In genomic region chr7:60391011-60391863, GRCm38 (mm10) we compare ENCODE assay signal across 8 mouse cellular contexts.
A peak's percentile ranks its signal among the peaks of the same experiment; 100 is the strongest.
DNase-seq lines count a peak whose midpoint lies in the region; ATAC-seq and TF ChIP-seq lines count a peak whose summit lies in the region.
"Not testable (repeated sequence)": the region's sequence is repeated elsewhere in the genome, so short reads cannot be mapped to it uniquely, and the experiment has no call there.

No protein-coding gene starts in this region.

- peak; percentile 1 for DNase-seq in fibroblast of lung, adult 2 months (ENCODE audit: low read depth)
- DNase-seq in left cerebral cortex, postnatal 4 days, result peak; percentile 38
- peak; percentile 49 to 50 for DNase-seq in right cerebral cortex, adult 2 months (ENCODE audit: low spot score in 2 of 2)

- not testable (repeated sequence) for TF ChIP-seq EP300 in ES-Bruce4 (IDR thresholded peaks at IDR 0.05; ENCODE audit: insufficient read depth, low read depth, low read length)

- H3K9me3 ChIP-seq in ES-Bruce4 (replicated peaks; ENCODE audit: control insufficient read depth, insufficient read depth, low read length, poor library complexity, severe bottlenecking); heart, embryonic 13.5 days; kidney, embryonic 14.5 days (ENCODE audit: control insufficient read depth, low read length): not testable (repeated sequence)

- WGBS in heart, embryonic 13.5 days, result 7% methylated on average over 33 of the region's 33 CpGs
- 14% methylated on average over 33 of the region's 33 CpGs for WGBS in kidney, embryonic 14.5 days

- peak overlapping the region; percentile 55 for H3K4me3 ChIP-seq in ES-Bruce4 (ENCODE audit: low read depth, low read length)
- H3K4me3 ChIP-seq in heart, embryonic 13.5 days, result peak overlapping the region; percentile 51
- peak overlapping the region; percentile 31 for H3K4me3 ChIP-seq in kidney, embryonic 14.5 days (ENCODE audit: low read length)

- not testable (repeated sequence) for H3K27me3 ChIP-seq in ES-Bruce4 (ENCODE audit: control insufficient read depth, insufficient read depth, low read length, poor library complexity, severe bottlenecking); heart, embryonic 13.5 days (replicated peaks); kidney, embryonic 14.5 days (ENCODE audit: control insufficient read depth, insufficient read depth, low read length)

- H3K9ac ChIP-seq in ES-Bruce4 (ENCODE audit: low read depth, poor library complexity, severe bottlenecking), result not testable (repeated sequence)
- peak overlapping the region; percentile 69 for H3K9ac ChIP-seq in heart, embryonic 13.5 days
- H3K9ac ChIP-seq in kidney, embryonic 14.5 days (ENCODE audit: low read depth, low read length), result 0 out of 2 replicates have a peak overlapping the region, but pooled peaks have one; percentile 40

- ATAC-seq in cerebellum, adult (ENCODE audit: insufficient number of reproducible peaks, low FRiP score, low TSS enrichment), result peak; percentile 87; the same call in 1 of the 2 replicates
- ATAC-seq in heart, embryonic 13.5 days (ENCODE audit: extremely low read depth, insufficient number of reproducible peaks, low FRiP score, low TSS enrichment), result not testable (repeated sequence)
- ATAC-seq in kidney, embryonic 14.5 days (ENCODE audit: low FRiP score, low TSS enrichment), result peak; percentile 89
- peak; percentile 63; the same call in 1 of the 2 replicates for ATAC-seq in megakaryocyte progenitor cell, adult 5-6 weeks (replicated peaks; ENCODE audit: poor library complexity)

- intact Hi-C loops in left cerebral cortex, postnatal 4 days (cut with DNase I), result not testable (repeated sequence)

- not testable (repeated sequence) for H3K4me1 ChIP-seq in ES-Bruce4 (ENCODE audit: control insufficient read depth, insufficient read depth, low read length); heart, embryonic 13.5 days; kidney, embryonic 14.5 days (ENCODE audit: control insufficient read depth, insufficient read depth, low read length)

- TF ChIP-seq CTCF in ES-Bruce4 (IDR thresholded peaks at IDR 0.05; ENCODE audit: low read depth, low read length), result not testable (repeated sequence)

- not testable (repeated sequence) for H3K36me3 ChIP-seq in ES-Bruce4 (ENCODE audit: control insufficient read depth, insufficient read depth, low read length, poor library complexity, severe bottlenecking); heart, embryonic 13.5 days; kidney, embryonic 14.5 days (ENCODE audit: control insufficient read depth, insufficient read depth, low read length)

- not testable (repeated sequence) for H3K27ac ChIP-seq in ES-Bruce4 (ENCODE audit: insufficient read depth, low read length); heart, embryonic 13.5 days (replicated peaks); kidney, embryonic 14.5 days (ENCODE audit: low read depth, low read length)

- H3K4me2 ChIP-seq in heart, embryonic 13.5 days, result peak overlapping the region; percentile 61
- peak overlapping the region; percentile 38 for H3K4me2 ChIP-seq in kidney, embryonic 14.5 days (replicated peaks; ENCODE audit: low read depth, low read length)

- TF ChIP-seq POLR2A in ES-Bruce4 (IDR thresholded peaks at IDR 0.05; ENCODE audit: insufficient read depth, low read length), result not testable (repeated sequence)
